Mouse (Mus musculus) mouse embryonic stem cell (cell line): Measurements from ENCODE around the gene Ldb2.

Experiments
- in situ Hi-C, 2 experiments: fragments of 300-500 bp; cut with MboI; formaldehyde crosslinking; loops; 1 replicate in 1 of 2; 3 replicates in 1 of 2; pipeline ENCODE4 v1.14.3; 2019 to 2020; ENCODE audit warnings: low sequenced_read_pairs in 2 of 2, low pct_unique_long_range_greater_than_20kb in 1 of 2, mixed read lengths in 1 of 2; ENCODE audit not compliant: unreplicated experiment in 1 of 2

Gene Ldb2

GRCm38 (mm10) chr5:44667907-44668306 lies 131.6 kb downstream of the Ldb2 start:
- in situ Hi-C loops, result no loop called here

GRCm38 (mm10) chr5:44667383-44667782 lies 132.1 kb downstream of the Ldb2 start:
- in situ Hi-C loops, result no loop called here

GRCm38 (mm10) chr5:44659651-44660050 lies 139.8 kb downstream of the Ldb2 start:
- in situ Hi-C loops, result loop anchor here in 1 of 2 experiments (10.0 kb wide), 1 partner anchor 365 kb away; no protein-coding TSS in a partner anchor

DNA sequence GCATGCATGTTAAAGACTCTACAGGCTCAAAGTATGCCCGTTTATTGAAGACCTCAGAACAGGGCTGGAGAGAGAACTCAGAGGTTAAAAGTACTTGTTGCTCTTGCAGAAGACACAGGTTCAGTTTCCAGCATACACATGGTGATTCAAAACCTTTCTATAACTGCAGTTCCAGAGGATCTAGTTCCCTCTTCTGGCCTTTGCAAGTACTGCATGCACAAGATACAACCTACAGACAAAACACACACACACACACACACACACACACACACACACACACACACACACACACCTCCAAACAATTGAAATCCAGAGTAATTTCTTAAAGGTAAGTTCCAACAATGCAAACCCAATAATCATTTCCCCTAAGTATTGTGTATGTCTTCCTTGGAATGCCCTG lies 142.8 kb downstream of the Ldb2 start:
- in situ Hi-C loops, result loop anchor here in 1 of 2 experiments (10.0 kb wide), 1 partner anchor 362 kb away; no protein-coding TSS in a partner anchor

GRCm38 (mm10) chr5:44654403-44654802 lies 145.1 kb downstream of the Ldb2 start:
- in situ Hi-C loops, result loop anchor here in 1 of 2 experiments (10.0 kb wide), 1 partner anchor 360 kb away; no protein-coding TSS in a partner anchor

GRCm38 (mm10) chr5:44646842-44647190 lies 152.7 kb downstream of the Ldb2 start:
- in situ Hi-C loops, result no loop called here

DNA sequence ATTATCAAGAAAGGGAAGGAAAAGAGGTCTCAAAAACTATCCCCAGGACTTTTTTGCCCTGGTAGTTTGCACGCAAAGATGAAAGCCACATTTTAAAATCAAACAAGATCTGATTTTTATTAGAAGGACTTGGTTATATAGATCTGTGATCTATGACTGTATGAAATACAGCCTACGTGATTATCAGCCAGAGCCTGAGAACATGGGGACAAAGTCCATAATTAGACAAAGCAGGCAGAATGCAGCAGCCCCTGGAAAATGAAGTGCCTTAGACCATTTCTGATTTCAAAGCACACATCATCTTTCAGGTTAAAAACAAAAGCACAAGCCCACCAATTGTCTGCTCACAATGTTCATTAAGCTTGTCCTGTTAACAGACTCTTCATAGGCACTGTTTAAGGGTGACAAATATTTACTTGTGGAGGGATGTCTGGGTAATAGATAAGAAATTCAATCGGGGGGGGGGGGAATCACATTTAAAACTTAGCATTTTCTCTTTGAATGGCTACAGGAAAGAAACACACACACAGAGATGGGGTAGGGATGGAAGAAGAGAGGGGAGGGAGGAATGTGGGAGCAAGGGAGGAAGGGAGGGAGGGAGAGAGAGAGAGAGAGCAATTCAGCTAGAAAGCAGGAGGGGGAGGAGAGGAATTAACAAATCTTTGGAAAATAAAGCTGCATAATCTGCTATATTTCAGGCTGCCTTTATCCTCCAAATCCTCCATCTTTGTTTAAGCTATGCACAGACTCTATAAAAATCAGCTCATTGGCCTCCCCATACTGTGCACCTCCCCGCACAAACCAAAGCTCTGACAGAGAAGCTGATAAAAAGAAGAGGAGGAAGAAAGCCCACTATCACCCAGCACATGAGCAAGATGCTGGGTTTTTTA lies 153.3 kb downstream of the Ldb2 start:
- in situ Hi-C loops, result no loop called here

GRCm38 (mm10) chr5:44643079-44643478 lies 156.4 kb downstream of the Ldb2 start:
- in situ Hi-C loops, result no loop called here

- in situ Hi-C loops, result no loop called here
Observed at GRCm38 (mm10) chr5:44641060-44641459, 158.4 kb downstream of the Ldb2 start.

GRCm38 (mm10) chr5:44635546-44635945 lies 163.9 kb downstream of the Ldb2 start:
- in situ Hi-C loops, result no loop called here

DNA sequence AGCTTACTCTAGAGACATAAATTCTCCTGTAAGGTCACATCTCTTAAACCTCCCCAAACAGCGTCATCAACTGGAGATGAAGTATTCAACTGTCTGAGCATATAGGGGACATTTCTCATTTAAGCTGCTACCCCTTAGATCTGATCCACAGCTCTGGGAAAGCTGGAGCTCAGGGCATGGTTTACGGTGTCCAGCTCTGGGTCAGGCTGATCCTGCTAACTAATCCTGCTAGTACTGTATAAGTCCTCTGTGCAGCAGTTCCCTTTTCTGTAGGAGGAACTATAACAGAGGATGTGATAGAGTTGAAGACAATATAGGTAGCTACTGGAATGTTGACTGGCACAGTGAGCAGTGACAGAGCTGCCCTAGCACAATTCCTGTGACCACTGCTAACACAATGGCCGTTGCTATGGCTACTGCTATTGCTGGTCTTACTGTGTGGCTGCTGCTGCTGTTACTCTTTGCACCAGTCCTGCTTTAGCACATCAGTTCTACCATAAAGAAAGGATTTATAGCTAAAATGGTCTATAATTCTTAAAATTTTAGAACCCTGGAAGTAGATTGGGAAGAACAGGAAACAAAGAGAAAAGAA lies 170.3 kb downstream of the Ldb2 start:
- in situ Hi-C loops, result no loop called here

GRCm38 (mm10) chr5:44627487-44627886 lies 172.0 kb downstream of the Ldb2 start:
- in situ Hi-C loops, result no loop called here

- in situ Hi-C loops, result no loop called here
Observed at GRCm38 (mm10) chr5:44626885-44627284, 172.6 kb downstream of the Ldb2 start.

DNA sequence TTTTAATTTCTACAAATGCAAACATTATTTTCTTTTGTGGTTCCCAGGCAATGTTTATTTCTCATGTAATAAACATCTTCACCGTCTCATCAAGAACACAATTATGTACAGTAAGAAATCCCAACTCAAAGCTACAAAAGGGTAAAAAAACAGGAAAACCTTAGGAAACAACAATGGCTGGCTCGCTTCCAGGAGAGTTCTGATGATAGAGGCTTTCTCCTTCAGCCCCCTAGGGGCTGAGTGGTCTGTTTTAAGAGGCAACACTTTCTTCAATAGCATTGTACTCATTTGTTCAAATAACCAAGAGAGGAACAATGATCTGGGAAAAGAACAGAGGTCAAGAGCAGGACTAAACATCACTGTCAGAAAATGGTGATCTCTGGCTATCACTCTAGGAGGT lies 173.4 kb downstream of the Ldb2 start:
- in situ Hi-C loops, result no loop called here

- in situ Hi-C loops, result no loop called here
Observed at GRCm38 (mm10) chr5:44615677-44616076, 183.8 kb downstream of the Ldb2 start.

DNA sequence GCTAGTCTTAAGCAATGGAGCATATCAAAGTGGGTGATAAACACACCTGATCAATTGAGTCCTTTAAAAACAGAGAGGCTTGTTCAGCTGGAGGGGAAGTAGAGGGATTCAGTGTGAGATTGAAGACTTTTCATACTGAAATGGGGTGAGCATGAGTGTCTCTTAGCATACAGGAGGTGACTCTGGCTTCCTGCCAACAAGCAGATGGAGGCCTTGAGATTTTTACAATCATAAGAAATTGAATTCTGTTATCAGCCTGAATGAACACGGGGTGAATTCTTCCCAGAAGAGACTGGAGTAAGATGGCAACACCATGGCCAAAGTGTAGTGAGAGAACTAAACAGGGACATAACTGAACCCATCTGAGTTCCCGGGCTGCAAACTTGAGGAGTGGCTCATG lies 190.6 kb downstream of the Ldb2 start:
- in situ Hi-C loops, result no loop called here

DNA sequence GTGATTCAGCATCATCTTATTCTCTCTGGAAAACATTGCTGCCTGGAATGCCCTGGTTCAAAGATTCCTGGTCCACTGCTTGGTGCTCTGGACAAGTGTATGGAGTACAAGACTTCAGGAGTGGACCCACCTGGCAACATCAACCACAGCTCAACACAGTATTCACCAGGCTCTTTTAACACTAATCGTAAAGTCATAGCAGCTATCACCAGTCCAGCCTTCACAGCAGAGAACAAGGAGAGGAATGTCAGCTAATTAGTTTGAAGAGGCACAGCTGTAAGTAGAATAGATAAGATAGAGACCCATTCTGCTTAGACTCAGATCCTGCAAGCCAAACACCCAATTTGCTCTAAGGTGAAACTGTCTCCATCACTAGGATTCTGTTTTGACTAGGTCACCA lies 198.1 kb downstream of the Ldb2 start:
- in situ Hi-C loops, result no loop called here

- in situ Hi-C loops, result no loop called here
Observed at GRCm38 (mm10) chr5:44593522-44594218, 205.8 kb downstream of the Ldb2 start.

DNA sequence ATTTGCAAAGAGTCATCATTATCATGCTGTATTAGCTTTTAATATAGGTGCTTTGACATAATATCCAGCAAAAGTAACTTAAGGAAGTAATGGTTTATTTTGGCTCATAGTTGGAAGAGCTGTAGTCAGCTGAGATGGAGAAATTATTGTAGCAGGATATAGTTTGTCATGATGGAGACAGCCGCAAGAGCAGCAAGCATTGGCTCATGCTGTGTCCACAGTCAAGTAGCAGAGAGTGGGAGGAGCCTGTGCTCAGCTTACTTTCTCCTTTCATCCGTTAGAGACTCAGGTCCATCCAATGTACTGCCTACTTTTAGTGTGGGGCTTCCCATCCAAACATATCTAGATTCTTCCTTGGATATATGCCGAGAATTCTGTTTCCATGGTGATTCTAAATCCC lies 208.7 kb downstream of the Ldb2 start:
- in situ Hi-C loops, result no loop called here
